Mouse (Mus musculus): ENCODE measurements at regions not wholly inside any gene's neighbourhood (a gene's known extent, or its start where the extent isn't known, plus 50 kb on each side); places are given as distances from the start of the nearest gene placed in this dataset.

DNA sequence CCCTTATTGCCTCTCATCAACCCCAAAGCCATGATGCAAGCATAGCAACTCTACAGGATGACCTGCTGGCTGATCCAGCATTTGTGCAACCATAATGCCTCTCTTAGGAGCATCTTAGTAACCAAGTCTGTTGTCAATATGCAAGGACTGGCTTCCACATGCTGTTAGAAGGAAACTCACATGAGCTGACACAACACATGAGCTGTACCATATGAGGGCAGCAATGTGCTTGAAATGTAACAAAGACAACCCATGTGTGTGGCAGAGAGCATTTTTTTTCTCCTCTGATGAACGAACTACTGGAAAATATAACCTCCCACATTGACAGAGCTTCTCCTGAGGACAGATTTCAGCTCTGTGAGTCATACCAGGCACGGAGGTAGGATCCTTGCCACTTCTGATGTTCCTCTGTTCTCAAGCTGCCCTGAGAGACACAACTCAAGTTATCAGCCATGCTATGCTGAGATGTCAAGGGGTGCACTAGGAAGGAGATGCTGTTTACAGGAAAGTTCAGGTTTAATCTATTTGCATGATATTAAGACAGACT is 124.5 kb downstream of the Tmem18 start:
- no peak overlapping the region for H3K9ac ChIP-seq (replicated peaks; ENCODE audit: low read depth, low read length)
- no peaks in the 10 kb centered on the region for H3K9me3 ChIP-seq (ENCODE audit: control insufficient read depth, low read length)
- ATAC-seq = no peak
- no peaks in the 10 kb centered on the region for H3K4me1 ChIP-seq (replicated peaks; ENCODE audit: control insufficient read depth, insufficient read depth, low read length)
- no peak overlapping the region for H3K4me3 ChIP-seq (replicated peaks; ENCODE audit: low read length)
- no peaks in the 10 kb centered on the region for H3K36me3 ChIP-seq (ENCODE audit: control insufficient read depth, insufficient read depth)
- no peaks in the 10 kb centered on the region for H3K27me3 ChIP-seq (replicated peaks; ENCODE audit: control insufficient read depth, insufficient read depth, low read length)
- no peak overlapping the region for H3K27ac ChIP-seq (ENCODE audit: low read length)
- 71% methylated on average over 2 of the region's 2 CpGs for WGBS
- no peak overlapping the region for H3K4me2 ChIP-seq (ENCODE audit: low read length)

DNA sequence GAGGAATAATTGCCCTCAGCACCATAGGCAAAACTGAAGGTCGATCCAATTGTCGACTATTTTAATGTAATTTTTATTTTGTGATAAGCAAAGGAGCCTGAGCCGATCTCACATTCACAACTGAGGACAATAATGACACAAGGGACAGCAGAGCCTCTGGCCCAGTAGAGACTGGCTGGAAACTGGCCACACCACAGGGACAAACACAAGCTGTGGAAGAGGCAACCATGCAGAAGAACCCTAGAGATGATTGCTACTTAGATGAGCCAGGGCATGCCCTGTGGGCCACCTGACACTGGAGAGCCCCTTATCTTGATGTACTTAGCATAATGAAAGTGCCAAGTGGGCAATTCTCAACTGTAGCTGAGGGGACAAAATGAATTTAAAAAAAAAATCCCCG is 126.3 kb downstream of the Tmem18 start:
- no peaks in the 10 kb centered on the region for H3K27me3 ChIP-seq (replicated peaks; ENCODE audit: control insufficient read depth, insufficient read depth, low read length)
- H3K4me2 ChIP-seq (ENCODE audit: low read length) = no peak overlapping the region
- no peak overlapping the region for H3K9ac ChIP-seq (replicated peaks; ENCODE audit: low read depth, low read length)
- H3K27ac ChIP-seq (ENCODE audit: low read length) = no peak overlapping the region
- H3K4me1 ChIP-seq (replicated peaks; ENCODE audit: control insufficient read depth, insufficient read depth, low read length) = no peaks in the 10 kb centered on the region
- ATAC-seq = no peak
- H3K36me3 ChIP-seq (ENCODE audit: control insufficient read depth, insufficient read depth) = no peaks in the 10 kb centered on the region
- no peak overlapping the region for H3K4me3 ChIP-seq (replicated peaks; ENCODE audit: low read length)
- no peaks in the 10 kb centered on the region for H3K9me3 ChIP-seq (ENCODE audit: control insufficient read depth, low read length)
- 79% methylated on average over 4 of the region's 4 CpGs for WGBS

- no peak for ATAC-seq
- 82% methylated on average over 4 of the region's 4 CpGs for WGBS
- no peaks in the 10 kb centered on the region for H3K4me1 ChIP-seq (replicated peaks; ENCODE audit: control insufficient read depth, insufficient read depth, low read length)
Observed at GRCm38 (mm10) chr12:30726747-30727146, 142.5 kb downstream of the Tmem18 start.

GRCm38 (mm10) chr12:30729437-30729836 is 145.2 kb downstream of the Tmem18 start:
- Histone ChIP-seq H3K27ac (ENCODE audit: low read length) (no peak overlapping the region), H3K4me2 (ENCODE audit: low read length) (no peak overlapping the region), H3K9me3 (ENCODE audit: control insufficient read depth, low read length) (no peaks in the 10 kb centered on the region), H3K9ac (replicated peaks; ENCODE audit: low read depth, low read length) (no peak overlapping the region), H3K27me3 (replicated peaks; ENCODE audit: control insufficient read depth, insufficient read depth, low read length) (no peaks in the 10 kb centered on the region), H3K36me3 (ENCODE audit: control insufficient read depth, insufficient read depth) (no peaks in the 10 kb centered on the region), H3K4me3 (replicated peaks; ENCODE audit: low read length) (no peak overlapping the region), H3K4me1 (replicated peaks; ENCODE audit: control insufficient read depth, insufficient read depth, low read length) (no peaks in the 10 kb centered on the region)
- 76% methylated on average over 6 of the region's 6 CpGs for WGBS
- ATAC-seq = no peak

More at GRCm38 (mm10) chr12:30726747-30727146, 142.5 kb downstream of the Tmem18 start:
- no peaks in the 10 kb centered on the region for H3K36me3 ChIP-seq (ENCODE audit: control insufficient read depth, insufficient read depth)
- H3K9ac ChIP-seq (replicated peaks; ENCODE audit: low read depth, low read length) = no peak overlapping the region
- no peak overlapping the region for H3K27ac ChIP-seq (ENCODE audit: low read length)
- H3K4me3 ChIP-seq (replicated peaks; ENCODE audit: low read length) = no peak overlapping the region
- H3K9me3 ChIP-seq (ENCODE audit: control insufficient read depth, low read length) = no peaks in the 10 kb centered on the region
- no peaks in the 10 kb centered on the region for H3K27me3 ChIP-seq (replicated peaks; ENCODE audit: control insufficient read depth, insufficient read depth, low read length)
- H3K4me2 ChIP-seq (ENCODE audit: low read length) = no peak overlapping the region

- no peak for ATAC-seq
- H3K9ac ChIP-seq (replicated peaks; ENCODE audit: low read depth, low read length) = no peak overlapping the region
- no peak overlapping the region for H3K4me3 ChIP-seq (replicated peaks; ENCODE audit: low read length)
- no peaks in the 10 kb centered on the region for H3K9me3 ChIP-seq (ENCODE audit: control insufficient read depth, low read length)
- no peaks in the 10 kb centered on the region for H3K4me1 ChIP-seq (replicated peaks; ENCODE audit: control insufficient read depth, insufficient read depth, low read length)
- H3K27ac ChIP-seq (ENCODE audit: low read length) = no peak overlapping the region
- H3K4me2 ChIP-seq (ENCODE audit: low read length) = no peak overlapping the region
- H3K27me3 ChIP-seq (replicated peaks; ENCODE audit: control insufficient read depth, insufficient read depth, low read length) = no peaks in the 10 kb centered on the region
- no peaks in the 10 kb centered on the region for H3K36me3 ChIP-seq (ENCODE audit: control insufficient read depth, insufficient read depth)
Observed at GRCm38 (mm10) chr12:30767621-30768020, 116.5 kb upstream of the Alkal2 start.

DNA sequence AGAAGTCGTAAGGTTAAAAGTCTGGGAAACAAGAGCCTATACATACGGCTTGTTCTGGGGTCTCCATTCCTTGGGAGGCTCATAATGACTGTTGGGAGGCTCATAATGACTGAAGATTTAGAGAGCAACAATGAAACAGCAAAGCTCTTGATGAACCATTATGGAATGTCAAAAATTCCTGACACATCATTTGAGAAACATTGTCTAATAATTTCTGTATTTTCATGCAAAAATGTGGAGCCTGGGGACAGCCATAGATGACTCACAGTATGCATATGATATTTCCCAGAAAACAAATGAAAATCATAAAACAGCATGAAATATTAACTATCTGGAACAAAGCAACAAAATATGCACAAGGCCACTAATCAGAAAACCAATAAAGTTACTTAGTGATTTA is 90.8 kb upstream of the Alkal2 start:
- ATAC-seq = no peak
- no peaks in the 10 kb centered on the region for H3K36me3 ChIP-seq (ENCODE audit: control insufficient read depth, insufficient read depth)
- H3K4me2 ChIP-seq (ENCODE audit: low read length) = no peak overlapping the region
- WGBS = 93% methylated on average over 2 of the region's 2 CpGs
- no peaks in the 10 kb centered on the region for H3K9me3 ChIP-seq (ENCODE audit: control insufficient read depth, low read length)
- H3K9ac ChIP-seq (replicated peaks; ENCODE audit: low read depth, low read length) = no peak overlapping the region
- H3K4me3 ChIP-seq (replicated peaks; ENCODE audit: low read length) = no peak overlapping the region
- H3K27ac ChIP-seq (ENCODE audit: low read length) = no peak overlapping the region
- no peaks in the 10 kb centered on the region for H3K4me1 ChIP-seq (replicated peaks; ENCODE audit: control insufficient read depth, insufficient read depth, low read length)
- no peaks in the 10 kb centered on the region for H3K27me3 ChIP-seq (replicated peaks; ENCODE audit: control insufficient read depth, insufficient read depth, low read length)

GRCm38 (mm10) chr12:30816096-30816495 is 68.0 kb upstream of the Alkal2 start:
- H3K4me1 ChIP-seq (replicated peaks; ENCODE audit: control insufficient read depth, insufficient read depth, low read length) = no peaks in the 10 kb centered on the region
- no peaks in the 10 kb centered on the region for H3K36me3 ChIP-seq (ENCODE audit: control insufficient read depth, insufficient read depth)
- no peaks in the 10 kb centered on the region for H3K9me3 ChIP-seq (ENCODE audit: control insufficient read depth, low read length)
- no peak overlapping the region for H3K4me2 ChIP-seq (ENCODE audit: low read length)
- no peak overlapping the region for H3K9ac ChIP-seq (replicated peaks; ENCODE audit: low read depth, low read length)
- no peak for ATAC-seq
- no peaks in the 10 kb centered on the region for H3K27me3 ChIP-seq (replicated peaks; ENCODE audit: control insufficient read depth, insufficient read depth, low read length)
- no peak overlapping the region for H3K4me3 ChIP-seq (replicated peaks; ENCODE audit: low read length)
- no peak overlapping the region for H3K27ac ChIP-seq (ENCODE audit: low read length)
- 91% methylated on average over 2 of the region's 2 CpGs for WGBS

DNA sequence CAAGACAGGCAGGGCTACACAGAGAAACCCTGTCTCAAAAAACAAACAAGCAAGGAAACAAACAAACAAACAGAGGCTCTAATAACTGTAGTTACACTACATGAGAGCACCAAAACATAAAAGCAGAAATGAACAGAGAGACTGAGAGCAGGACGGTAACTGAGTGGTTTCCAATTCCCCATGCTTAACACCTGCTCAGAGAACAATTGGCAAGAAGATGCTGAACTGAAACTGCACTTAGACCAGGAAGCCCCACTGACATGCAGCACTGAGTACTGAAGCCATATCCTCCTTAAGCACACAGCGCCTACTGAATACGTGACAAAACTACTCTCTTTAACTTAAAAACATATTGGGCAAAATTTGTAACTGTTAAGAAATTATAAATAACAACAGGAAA is 52.7 kb upstream of the Alkal2 start:
- WGBS = 86% methylated on average over 3 of the region's 3 CpGs
- no peaks in the 10 kb centered on the region for H3K36me3 ChIP-seq (ENCODE audit: control insufficient read depth, insufficient read depth)
- no peak for ATAC-seq

More for the DNA sequence above, 52.7 kb upstream of the Alkal2 start:
- no peak overlapping the region for H3K4me2 ChIP-seq (ENCODE audit: low read length)
- H3K27me3 ChIP-seq (replicated peaks; ENCODE audit: control insufficient read depth, insufficient read depth, low read length) = no peaks in the 10 kb centered on the region
- no peak overlapping the region for H3K9ac ChIP-seq (replicated peaks; ENCODE audit: low read depth, low read length)
- no peak overlapping the region for H3K4me3 ChIP-seq (replicated peaks; ENCODE audit: low read length)
- no peaks in the 10 kb centered on the region for H3K9me3 ChIP-seq (ENCODE audit: control insufficient read depth, low read length)
- no peaks in the 10 kb centered on the region for H3K4me1 ChIP-seq (replicated peaks; ENCODE audit: control insufficient read depth, insufficient read depth, low read length)
- no peak overlapping the region for H3K27ac ChIP-seq (ENCODE audit: low read length)
